Mouse (Mus musculus) layer of hippocampus, adult 8-10 months (tissue): ENCODE results near the gene Ccdc146. TPM values are rescaled to one million over a fixed set of nuclear protein-coding genes. Genes with fewer than 3 reads are reported as not detected.

Source experiments
- DNase-seq, 2 experiments: peaks; one replicate each; pipeline ENCODE4 v3.0.0; 2022; ENCODE audit warnings: low spot score in 2 of 2
- total RNA-seq, 4 experiments: library from RNA; stranded (reverse); gene quantifications; 2 replicates each; pipeline ENCODE4 v1.2.4; 2022

The Ccdc146 gene
- total RNA-seq, 4 experiments from 2014 or later: 0.43 to 1.7 (median 0.81) TPM

GRCm38 (mm10) chr5:21264352-21265021 lies 160.0 kb downstream of the Ccdc146 start:
- no peak for DNase-seq

GRCm38 (mm10) chr5:21263202-21264055 lies 161.0 kb downstream of the Ccdc146 start:
- peak; percentile 29 to 46 for DNase-seq

- peak; percentile 22 to 27 for DNase-seq
These were observed 163.2 kb downstream of the Ccdc146 start for GRCm38 (mm10) chr5:21261202-21261844.

GRCm38 (mm10) chr5:21260746-21261145 lies 163.7 kb downstream of the Ccdc146 start:
- DNase-seq: no peak

- no peak for DNase-seq
These were observed 166.7 kb downstream of the Ccdc146 start for GRCm38 (mm10) chr5:21257806-21258205.

- DNase-seq: no peak
These were observed 167.4 kb downstream of the Ccdc146 start for GRCm38 (mm10) chr5:21257126-21257525.

- DNase-seq: no peak
These were observed 168.8 kb downstream of the Ccdc146 start for GRCm38 (mm10) chr5:21255551-21256132.

GRCm38 (mm10) chr5:21254731-21255525 lies 169.5 kb downstream of the Ccdc146 start:
- no peak for DNase-seq

- no peak for DNase-seq
These were observed 175.6 kb downstream of the Ccdc146 start for GRCm38 (mm10) chr5:21248834-21249233.

GRCm38 (mm10) chr5:21247916-21248315 lies 176.6 kb downstream of the Ccdc146 start:
- DNase-seq: peak; percentile 27 to 32

GRCm38 (mm10) chr5:21246794-21247193 lies 177.7 kb downstream of the Ccdc146 start:
- no peak for DNase-seq

- DNase-seq: no peak
These were observed 179.2 kb downstream of the Ccdc146 start for GRCm38 (mm10) chr5:21245241-21245640.

GRCm38 (mm10) chr5:21244575-21244974 lies 179.9 kb downstream of the Ccdc146 start:
- no peak for DNase-seq

Other genes starting within 250 kb of the Ccdc146 start
- 10 to 100 TPM in 3 of 4 experiments, 1 to 10 TPM in 1; 9.0 to 13.9 (median 11.2) TPM for gene Gsap, start 238.4 kb downstream of the Ccdc146 start, total RNA-seq
- gene Fgl2, start 52.0 kb downstream of the Ccdc146 start, total RNA-seq: 1 to 10 TPM; 2.2 to 5.3 (median 3.4) TPM
- 10 to 100 TPM; 12.3 to 14.9 (median 14.8) TPM for gene Fam185a, start 281 bp upstream of the Ccdc146 start, total RNA-seq
- gene Lrrc17, start 118.9 kb upstream of the Ccdc146 start, total RNA-seq: under 1 TPM; 0.30 to 0.49 (median 0.40) TPM
- under 1 TPM in 3 of 4 experiments, not detected in 1; 0.19 to 0.52 (median 0.47) TPM for gene Fbxl13, start 221.0 kb upstream of the Ccdc146 start, total RNA-seq
- gene Armc10, start 221.1 kb upstream of the Ccdc146 start, total RNA-seq: 10 to 100 TPM; 18.8 to 21.6 (median 21.4) TPM